In genomic region chr4:124575955-124576445, GRCm38 (mm10) we compare ENCODE assay signal across 10 mouse cellular contexts. TPM values are rescaled to one million over a fixed set of nuclear protein-coding genes. Genes with fewer than 3 reads are reported as not detected.
DNase-seq lines count a peak whose midpoint lies in the region; ATAC-seq lines count a peak whose summit lies in the region.
"Had no signal": no experiment of that assay in that cellular context is flagged by ENCODE, and none has a peak within 500 bp of the region (broad histone marks: within the 10 kb centered on the region; RNA-seq: fewer than 3 reads in every experiment).

No protein-coding gene starts in this region.

- H3K36me3 ChIP-seq in kidney, embryonic 15.5 days = no peaks in the 10 kb centered on the region
- H3K36me3 ChIP-seq in embryonic facial prominence, embryonic 11.5 days (replicated peaks; ENCODE audit: control insufficient read depth, insufficient read depth, low read depth, low read length) = no peaks in the 10 kb centered on the region
- no peaks in the 10 kb centered on the region for H3K36me3 ChIP-seq in hindbrain, embryonic 14.5 days (replicated peaks; ENCODE audit: control insufficient read depth, insufficient read depth)
- no peaks in the 10 kb centered on the region for H3K36me3 ChIP-seq in neural tube, embryonic 11.5 days (ENCODE audit: control insufficient read depth, insufficient read depth, low read length)

- H3K4me1 ChIP-seq in kidney, embryonic 15.5 days = peaks cover 26% of the 10 kb centered on the region
- no peaks in the 10 kb centered on the region; the same call in 1 of the 2 replicates for H3K4me1 ChIP-seq in embryonic facial prominence, embryonic 11.5 days (ENCODE audit: control insufficient read depth, insufficient read depth, low read length)
- H3K4me1 ChIP-seq in hindbrain, embryonic 14.5 days (replicated peaks; ENCODE audit: control insufficient read depth, insufficient read depth, low read length) = peaks cover 13% of the 10 kb centered on the region
- H3K4me1 ChIP-seq in neural tube, embryonic 11.5 days (ENCODE audit: control insufficient read depth, insufficient read depth, low read length) = peaks cover 14% of the 10 kb centered on the region

- no peak overlapping the region for H3K27ac ChIP-seq in kidney, embryonic 15.5 days
- no peak overlapping the region for H3K27ac ChIP-seq in embryonic facial prominence, embryonic 11.5 days (replicated peaks; ENCODE audit: low read depth, low read length)
- no peak overlapping the region for H3K27ac ChIP-seq in hindbrain, embryonic 14.5 days
- no peak overlapping the region for H3K27ac ChIP-seq in neural tube, embryonic 11.5 days (ENCODE audit: low read depth, low read length)

- peak overlapping the region; percentile 46 for H3K4me3 ChIP-seq in kidney, embryonic 15.5 days (replicated peaks)
- H3K4me3 ChIP-seq in embryonic facial prominence, embryonic 11.5 days (ENCODE audit: low read depth, low read length) = peak overlapping the region; percentile 44; the same call in 1 of the 2 replicates
- peak overlapping the region; percentile 46 for H3K4me3 ChIP-seq in hindbrain, embryonic 14.5 days (replicated peaks; ENCODE audit: low read length)
- peak overlapping the region; percentile 46 for H3K4me3 ChIP-seq in neural tube, embryonic 11.5 days (ENCODE audit: low read depth, low read length)

- WGBS in kidney, embryonic 15.5 days = 1% methylated on average over 7 of the region's 7 CpGs
- WGBS in embryonic facial prominence, embryonic 11.5 days = 2% methylated on average over 7 of the region's 7 CpGs
- 6% methylated on average over 7 of the region's 7 CpGs for WGBS in hindbrain, embryonic 14.5 days
- WGBS in neural tube, embryonic 11.5 days = 1% methylated on average over 7 of the region's 7 CpGs

- ATAC-seq in kidney, embryonic 15.5 days (replicated peaks; ENCODE audit: low FRiP score) = 0 out of 2 replicates have a peak, but pooled peaks have one; percentile 57
- ATAC-seq in embryonic facial prominence, embryonic 11.5 days (replicated peaks; ENCODE audit: insufficient number of reproducible peaks, low FRiP score, low TSS enrichment, low read depth) = no peak
- no peak for ATAC-seq in hindbrain, embryonic 14.5 days (ENCODE audit: low FRiP score)
- no peak for ATAC-seq in neural tube, embryonic 11.5 days (ENCODE audit: insufficient read depth, low FRiP score, low TSS enrichment)
- no peak for ATAC-seq in cerebellum, adult (ENCODE audit: insufficient number of reproducible peaks, low FRiP score, low TSS enrichment)

- H3K27me3 ChIP-seq in kidney, embryonic 15.5 days = peaks cover 70% of the 10 kb centered on the region
- H3K27me3 ChIP-seq in embryonic facial prominence, embryonic 11.5 days (ENCODE audit: control insufficient read depth, insufficient read depth, low read length) = peaks cover 21% of the 10 kb centered on the region
- peaks cover 51% of the 10 kb centered on the region for H3K27me3 ChIP-seq in hindbrain, embryonic 14.5 days (ENCODE audit: control insufficient read depth, insufficient read depth, low read length)
- peaks cover 49% of the 10 kb centered on the region for H3K27me3 ChIP-seq in neural tube, embryonic 11.5 days (ENCODE audit: control insufficient read depth, insufficient read depth, low read length)

- no peak for DNase-seq in kidney, adult 8-10 months
- DNase-seq in embryonic facial prominence, embryonic 11.5 days (ENCODE audit: low spot score) = peak; percentile 8
- DNase-seq in hindbrain, embryonic 14.5 days (ENCODE audit: low spot score) = no peak
- no peak for DNase-seq in neural tube, embryonic 11.5 days (ENCODE audit: low spot score)
- no peak for DNase-seq in cerebellum, adult 18-20 months
- no peak for DNase-seq in spleen, postnatal 4 days (ENCODE audit: low spot score in 2 of 2)
- DNase-seq: thymus, postnatal 4 days had no signal

- peak overlapping the region; percentile 93 for H3K4me2 ChIP-seq in kidney, embryonic 15.5 days
- H3K4me2 ChIP-seq in embryonic facial prominence, embryonic 11.5 days (ENCODE audit: low read depth, low read length) = peak overlapping the region; percentile 88
- peak overlapping the region; percentile 97 for H3K4me2 ChIP-seq in hindbrain, embryonic 14.5 days (replicated peaks)
- peak overlapping the region; percentile 96 for H3K4me2 ChIP-seq in neural tube, embryonic 11.5 days (ENCODE audit: low read depth)

- no peak overlapping the region for H3K9ac ChIP-seq in kidney, embryonic 15.5 days
- H3K9ac ChIP-seq in embryonic facial prominence, embryonic 11.5 days (replicated peaks; ENCODE audit: low read length) = no peak overlapping the region
- H3K9ac ChIP-seq in hindbrain, embryonic 14.5 days = peak overlapping the region; percentile 66
- H3K9ac ChIP-seq in neural tube, embryonic 11.5 days (ENCODE audit: low read length) = no peak overlapping the region

- no peaks in the 10 kb centered on the region for H3K9me3 ChIP-seq in kidney, embryonic 15.5 days (replicated peaks)
- no peaks in the 10 kb centered on the region for H3K9me3 ChIP-seq in embryonic facial prominence, embryonic 11.5 days (replicated peaks; ENCODE audit: control insufficient read depth, low read length)
- no peaks in the 10 kb centered on the region for H3K9me3 ChIP-seq in hindbrain, embryonic 14.5 days (ENCODE audit: control insufficient read depth, low read length)
- H3K9me3 ChIP-seq in neural tube, embryonic 11.5 days (ENCODE audit: control insufficient read depth, low read length) = no peaks in the 10 kb centered on the region

RNA-seq across cellular contexts. Expression of gene 3100002H09Rik, which starts 34.6 kb away (rescaled TPM):
- not detected in 2 replicates for polyA plus RNA-seq in kidney, embryonic 15.5 days (2015; fragmentation: Nextera tagmentation; extraction: Ambion mirVana)
- not detected in 2 replicates for polyA plus RNA-seq in embryonic facial prominence, embryonic 11.5 days (2014; fragmentation: Nextera tagmentation; extraction: Ambion mirVana)
- not detected in 2 replicates for polyA plus RNA-seq in hindbrain, embryonic 14.5 days (2014; fragmentation: Nextera tagmentation; extraction: Ambion mirVana)
- 0.54 and 0.57 TPM in 2 replicates for polyA plus RNA-seq in neural tube, embryonic 11.5 days (2014; fragmentation: Nextera tagmentation; extraction: Ambion mirVana)
- polyA plus RNA-seq: cerebellum, adult 2 months had no signal
